Mouse (Mus musculus): ENCODE data around the gene Rpusd4. TPM values are rescaled to one million over a fixed set of nuclear protein-coding genes. Genes with fewer than 3 reads are reported as not detected.

Gene Rpusd4
- total and polyA plus RNA-seq, 2 experiments from 2014 or later, result 6.9 to 10.6 TPM

DNA sequence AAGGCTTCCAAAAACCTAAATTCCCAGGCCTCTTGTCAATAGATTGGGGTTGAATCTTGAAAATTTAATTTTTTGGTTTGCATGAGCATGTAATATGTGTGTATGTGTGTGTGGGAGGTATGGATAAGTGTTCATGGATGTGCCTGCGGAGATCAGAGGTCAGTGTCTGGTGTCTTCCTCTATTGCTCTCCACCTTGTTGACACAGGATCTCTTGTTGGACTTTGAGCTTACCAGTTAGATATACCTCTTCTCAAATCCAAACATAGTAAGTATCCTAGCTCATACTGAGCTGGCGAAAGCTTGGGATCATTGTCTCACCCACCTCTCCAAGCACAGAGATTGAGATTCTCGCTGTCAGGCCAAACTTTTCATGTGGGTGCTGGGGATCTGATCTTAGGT, 22.8 kb downstream of the Rpusd4 start:
- 0 out of 2 replicates have a peak, but pooled peaks cover 5% of the 10 kb centered on the region for H3K27me3 ChIP-seq (ENCODE audit: insufficient read depth, low read length)
- H3K4me2 ChIP-seq (ENCODE audit: low read depth, low read length, poor library complexity, severe bottlenecking), result no peak overlapping the region
- WGBS, result 98% methylated on average over 3 of the region's 3 CpGs
- no peak overlapping the region for H3K9ac ChIP-seq (replicated peaks; ENCODE audit: low read length, poor library complexity, severe bottlenecking)
- no peak for DNase-seq (ENCODE audit: low spot score)
- no peak overlapping the region for H3K4me3 ChIP-seq (ENCODE audit: low read depth, low read length)
- H3K36me3 ChIP-seq (ENCODE audit: insufficient read depth, low read length), result no peaks in the 10 kb centered on the region
- no peak overlapping the region for H3K27ac ChIP-seq (ENCODE audit: low read depth, low read length)
- no peaks in the 10 kb centered on the region for H3K4me1 ChIP-seq (ENCODE audit: insufficient read depth, low read length)
- no peak for ATAC-seq (ENCODE audit: low FRiP score)
- no peak for TF ChIP-seq CTCF (IDR thresholded peaks at IDR 0.05)
- H3K9me3 ChIP-seq (ENCODE audit: low read length), result no peaks in the 10 kb centered on the region

DNA sequence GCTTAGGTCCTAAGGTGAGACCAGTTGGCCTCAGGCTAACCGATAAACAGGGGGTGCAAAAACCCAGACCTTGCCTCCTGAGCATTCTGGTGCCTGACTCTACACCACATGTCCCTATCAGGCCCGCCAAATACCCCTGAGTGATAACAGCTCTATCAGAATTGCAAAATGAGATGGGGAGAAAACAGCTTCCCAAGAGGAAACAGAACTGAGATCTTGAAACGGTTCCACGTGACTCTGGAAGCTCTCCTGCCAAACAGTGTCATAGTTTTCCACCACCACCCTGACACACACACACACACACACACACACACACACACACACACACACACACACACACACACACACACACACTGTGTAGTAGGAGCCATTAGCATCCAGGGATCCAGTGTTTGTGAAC, 23.3 kb downstream of the Rpusd4 start:
- no peaks in the 10 kb centered on the region for H3K36me3 ChIP-seq (ENCODE audit: insufficient read depth, low read length)
- H3K4me1 ChIP-seq (ENCODE audit: insufficient read depth, low read length), result no peaks in the 10 kb centered on the region
- H3K9ac ChIP-seq (replicated peaks; ENCODE audit: low read length, poor library complexity, severe bottlenecking), result no peak overlapping the region
- no peak overlapping the region for H3K27ac ChIP-seq (ENCODE audit: low read depth, low read length)
- 75% methylated on average over 4 of the region's 4 CpGs for WGBS
- H3K27me3 ChIP-seq (ENCODE audit: insufficient read depth, low read length), result 0 out of 2 replicates have a peak, but pooled peaks cover 5% of the 10 kb centered on the region
- ATAC-seq (ENCODE audit: low FRiP score), result no peak
- DNase-seq (ENCODE audit: low spot score), result no peak
- H3K9me3 ChIP-seq (ENCODE audit: low read length), result no peaks in the 10 kb centered on the region
- no peak for TF ChIP-seq CTCF (IDR thresholded peaks at IDR 0.05)
- no peak overlapping the region for H3K4me3 ChIP-seq (ENCODE audit: low read depth, low read length)
- no peak overlapping the region for H3K4me2 ChIP-seq (ENCODE audit: low read depth, low read length, poor library complexity, severe bottlenecking)

DNA sequence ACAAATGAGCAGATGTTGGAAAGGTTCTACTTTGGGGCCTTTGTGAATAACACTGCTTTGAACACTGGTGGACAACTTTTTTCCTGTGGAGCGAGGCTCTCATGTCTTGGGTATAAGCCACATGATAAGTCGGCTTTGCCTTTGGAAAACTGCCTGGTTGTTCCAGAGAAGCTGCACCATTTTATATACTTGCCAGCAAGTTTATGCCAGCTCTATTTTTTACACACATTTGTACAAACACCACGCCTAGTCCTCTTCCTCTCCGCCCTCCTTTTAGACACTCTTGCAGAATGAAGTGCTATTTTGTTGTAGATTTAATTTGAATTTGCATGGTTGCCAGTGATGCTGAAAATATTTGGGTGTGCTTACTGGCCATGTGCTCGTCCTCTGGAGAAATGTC, 25.8 kb downstream of the Rpusd4 start:
- Histone ChIP-seq H3K9ac (replicated peaks; ENCODE audit: low read length, poor library complexity, severe bottlenecking) (no peak overlapping the region), H3K27me3 (ENCODE audit: insufficient read depth, low read length) (0 out of 2 replicates have a peak, but pooled peaks cover 4% of the 10 kb centered on the region), H3K4me2 (ENCODE audit: low read depth, low read length, poor library complexity, severe bottlenecking) (no peak overlapping the region), H3K27ac (ENCODE audit: low read depth, low read length) (no peak overlapping the region), H3K4me1 (ENCODE audit: insufficient read depth, low read length) (no peaks in the 10 kb centered on the region), H3K36me3 (ENCODE audit: insufficient read depth, low read length) (no peaks in the 10 kb centered on the region), H3K9me3 (ENCODE audit: low read length) (no peaks in the 10 kb centered on the region), H3K4me3 (ENCODE audit: low read depth, low read length) (no peak overlapping the region)
- DNase-seq (ENCODE audit: low spot score), result no peak
- no peak for ATAC-seq (ENCODE audit: low FRiP score)
- WGBS, result 82% methylated on average over 5 of the region's 5 CpGs
- TF ChIP-seq CTCF (IDR thresholded peaks at IDR 0.05), result no peak

DNA sequence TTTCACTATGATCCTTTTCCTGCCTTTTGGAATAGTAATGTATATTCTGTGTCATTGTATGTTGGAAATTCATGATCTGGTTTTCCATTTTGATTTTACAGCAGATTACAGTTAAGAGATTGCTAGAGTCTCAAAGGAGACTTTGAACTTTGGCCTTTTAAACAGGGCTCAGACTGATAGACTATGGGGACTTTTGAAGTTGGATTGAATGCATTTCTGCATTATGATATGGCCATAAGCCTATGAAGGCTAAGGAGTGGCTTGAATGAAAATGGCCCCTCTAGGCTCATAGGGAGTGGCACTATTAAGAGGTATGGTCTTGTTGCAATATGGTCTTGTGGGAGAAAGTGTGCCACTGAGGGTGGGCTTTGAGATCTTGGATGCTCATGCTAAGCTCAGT, 30.1 kb downstream of the Rpusd4 start:
- Histone ChIP-seq H3K36me3 (ENCODE audit: insufficient read depth, low read length) (no peaks in the 10 kb centered on the region), H3K27me3 (ENCODE audit: insufficient read depth, low read length) (no peaks in the 10 kb centered on the region), H3K9ac (replicated peaks; ENCODE audit: low read length, poor library complexity, severe bottlenecking) (no peak overlapping the region), H3K9me3 (ENCODE audit: low read length) (no peaks in the 10 kb centered on the region), H3K4me1 (ENCODE audit: insufficient read depth, low read length) (no peaks in the 10 kb centered on the region), H3K4me3 (ENCODE audit: low read depth, low read length) (no peak overlapping the region), H3K27ac (ENCODE audit: low read depth, low read length) (no peak overlapping the region), H3K4me2 (ENCODE audit: low read depth, low read length, poor library complexity, severe bottlenecking) (no peak overlapping the region)
- TF ChIP-seq CTCF (IDR thresholded peaks at IDR 0.05), result no peak
- ATAC-seq (ENCODE audit: low FRiP score) (no peak), DNase-seq (ENCODE audit: low spot score) (no peak)

DNA sequence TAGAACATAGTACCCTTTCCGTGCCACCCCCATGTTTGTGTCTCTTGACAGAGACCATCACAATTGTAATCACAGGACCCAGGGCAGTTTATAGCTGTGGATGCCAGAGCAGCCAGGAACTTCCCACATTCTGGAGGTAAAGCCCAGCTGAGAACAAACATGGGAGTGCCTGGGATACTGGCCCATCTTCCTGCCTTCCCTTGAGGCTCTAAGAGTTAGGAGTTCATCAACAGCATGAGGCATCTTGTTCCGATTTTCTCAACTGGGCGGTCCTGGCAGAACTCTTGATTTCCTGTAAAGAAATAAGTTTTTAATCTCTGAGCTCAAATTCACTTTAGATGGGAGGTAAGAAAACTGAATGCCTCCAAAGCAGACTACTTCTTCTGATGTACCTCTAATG, 34.5 kb downstream of the Rpusd4 start:
- DNase-seq (ENCODE audit: low spot score) (no peak), ATAC-seq (ENCODE audit: low FRiP score) (no peak)
- H3K36me3 ChIP-seq (ENCODE audit: insufficient read depth, low read length), result no peaks in the 10 kb centered on the region
- no peak overlapping the region for H3K4me3 ChIP-seq (ENCODE audit: low read depth, low read length)
- no peaks in the 10 kb centered on the region for H3K4me1 ChIP-seq (ENCODE audit: insufficient read depth, low read length)
- H3K4me2 ChIP-seq (ENCODE audit: low read depth, low read length, poor library complexity, severe bottlenecking), result no peak overlapping the region
- no peak overlapping the region for H3K9ac ChIP-seq (replicated peaks; ENCODE audit: low read length, poor library complexity, severe bottlenecking)
- H3K27ac ChIP-seq (ENCODE audit: low read depth, low read length), result no peak overlapping the region
- H3K27me3 ChIP-seq (ENCODE audit: insufficient read depth, low read length), result no peaks in the 10 kb centered on the region
- 92% methylated on average over 3 of the region's 3 CpGs for WGBS
- H3K9me3 ChIP-seq (ENCODE audit: low read length), result no peaks in the 10 kb centered on the region
- TF ChIP-seq CTCF (IDR thresholded peaks at IDR 0.05), result no peak

DNA sequence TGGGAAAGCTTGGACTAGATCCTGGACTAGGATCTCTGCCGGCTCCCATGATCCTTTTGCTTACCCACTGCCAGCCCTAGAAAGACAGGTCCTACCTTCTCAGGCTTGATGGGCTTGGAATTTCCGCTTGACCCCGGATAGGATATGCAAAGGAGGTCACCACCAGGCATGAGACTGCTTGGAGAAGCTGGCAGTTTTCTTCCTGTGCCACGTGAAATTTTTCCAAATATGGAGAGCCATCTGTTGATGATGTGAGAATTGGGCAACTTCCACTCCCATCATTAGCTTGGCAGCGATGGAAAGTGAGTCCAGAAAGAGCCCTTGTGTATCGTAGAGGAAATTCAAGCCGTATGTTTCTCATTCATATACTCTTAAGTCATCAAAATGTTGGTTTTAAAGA, 39.8 kb downstream of the Rpusd4 start:
- ATAC-seq (ENCODE audit: low FRiP score) (no peak), DNase-seq (ENCODE audit: low spot score) (peak; percentile 16)
- H3K27ac ChIP-seq (ENCODE audit: low read depth, low read length), result no peak overlapping the region
- no peak overlapping the region for H3K9ac ChIP-seq (replicated peaks; ENCODE audit: low read length, poor library complexity, severe bottlenecking)
- H3K27me3 ChIP-seq (ENCODE audit: insufficient read depth, low read length), result no peaks in the 10 kb centered on the region
- WGBS, result 87% methylated on average over 7 of the region's 7 CpGs
- H3K9me3 ChIP-seq (ENCODE audit: low read length), result no peaks in the 10 kb centered on the region
- no peaks in the 10 kb centered on the region; the same call in 1 of the 2 replicates for H3K4me1 ChIP-seq (ENCODE audit: insufficient read depth, low read length)
- no peak overlapping the region for H3K4me2 ChIP-seq (ENCODE audit: low read depth, low read length, poor library complexity, severe bottlenecking)
- no peaks in the 10 kb centered on the region for H3K36me3 ChIP-seq (ENCODE audit: insufficient read depth, low read length)
- H3K4me3 ChIP-seq (ENCODE audit: low read depth, low read length), result no peak overlapping the region
- no peak for TF ChIP-seq CTCF (IDR thresholded peaks at IDR 0.05)
